Mouse (Mus musculus) heart, postnatal 10 days (tissue): Measurements from ENCODE around the gene Actn3. TPM values are rescaled to one million over a fixed set of nuclear protein-coding genes. Genes with fewer than 3 reads are reported as not detected.

ENCODE experiments used
- DNase-seq, 2 experiments: peaks; one replicate each; pipeline ENCODE4 v3.0.0; 2021
- intact Hi-C: fragments of 180-260 bp; cut with DNase I; formaldehyde crosslinking; loops from one replicate; pipeline ENCODE4 v1.15.1; 2025
- total RNA-seq, 2 experiments: library from RNA; stranded (reverse); gene quantifications; 2 replicates each; pipeline ENCODE4 v1.2.3; 2021

Gene Actn3
- total RNA-seq, 2 experiments from 2014 or later = 0.37 to 0.53 TPM

GRCm38 (mm10) chr19:4817182-4817835 lies 60.4 kb downstream of the Actn3 start:
- intact Hi-C loops = no loop called here
- no peak for DNase-seq

- DNase-seq = peak in 1 of 2 experiments; percentile 22
- intact Hi-C loops = loop anchor here (2.0 kb wide), 1 partner anchor 58 kb away; no protein-coding TSS in a partner anchor
These were observed 64.7 kb downstream of the Actn3 start for GRCm38 (mm10) chr19:4813015-4813414.

- peak in 1 of 2 experiments; percentile 19 for DNase-seq
- intact Hi-C loops = loop anchor here (2.0 kb wide), 1 partner anchor 58 kb away; no protein-coding TSS in a partner anchor
These were observed 65.3 kb downstream of the Actn3 start for GRCm38 (mm10) chr19:4812334-4812949.

GRCm38 (mm10) chr19:4811909-4812242 lies 65.8 kb downstream of the Actn3 start:
- no peak for DNase-seq
- intact Hi-C loops = loop anchor here (1.0 to 2.0 kb wide), 2 partner anchors 20 to 57 kb away; no protein-coding TSS in a partner anchor

Other genes starting within 250 kb of the Actn3 start
- gene Gm960, start 179.2 kb downstream of the Actn3 start, total RNA-seq = not detected
- gene Sptbn2, start 166.7 kb downstream of the Actn3 start, total RNA-seq = under 1 TPM; 0.35 to 0.65 TPM
- 1 to 10 TPM; 6.5 to 6.7 TPM for gene Rbm4b, start 121.4 kb downstream of the Actn3 start, total RNA-seq
- 10 to 100 TPM; 43.1 to 49.2 TPM for gene Rbm4, start 84.0 kb downstream of the Actn3 start, total RNA-seq
- 10 to 100 TPM; 16.8 to 17.8 TPM for gene Gm21992, start 66.3 kb downstream of the Actn3 start, total RNA-seq
- gene Rbm14, start 66.3 kb downstream of the Actn3 start, total RNA-seq = 10 to 100 TPM; 33.8 to 34.6 TPM
- 10 to 100 TPM; 36.0 to 36.9 TPM for gene Ccs, start 38.6 kb downstream of the Actn3 start, total RNA-seq
- not detected for gene Ccdc87, start 38.5 kb downstream of the Actn3 start, total RNA-seq
- gene Ctsf, start 22.8 kb downstream of the Actn3 start, total RNA-seq = 10 to 100 TPM; 54.7 to 56.0 TPM
- 1 to 10 TPM; 4.0 to 5.0 TPM for gene Zdhhc24, start 759 bp upstream of the Actn3 start, total RNA-seq
- gene Bbs1, start 28.7 kb upstream of the Actn3 start, total RNA-seq = 1 to 10 TPM; 5.1 to 5.3 TPM
- gene Dpp3, start 50.4 kb upstream of the Actn3 start, total RNA-seq = 10 to 100 TPM; 37.4 to 38.2 TPM
- gene Peli3, start 65.2 kb upstream of the Actn3 start, total RNA-seq = under 1 TPM; 0.53 to 0.94 TPM
- gene Mrpl11, start 84.2 kb upstream of the Actn3 start, total RNA-seq = 10 to 100 TPM; 62.0 to 67.0 TPM
- gene Npas4, start 112.4 kb upstream of the Actn3 start, total RNA-seq = under 1 TPM; 0.10 to 0.24 TPM
- 10 to 100 TPM; 21.2 to 23.9 TPM for gene Slc29a2, start 146.0 kb upstream of the Actn3 start, total RNA-seq
- 10 to 100 TPM; 38.3 to 45.5 TPM for gene B4gat1, start 160.9 kb upstream of the Actn3 start, total RNA-seq
- gene AC124502.3, start 161.0 kb upstream of the Actn3 start, total RNA-seq = 1 to 10 TPM; 1.6 to 2.3 TPM
- gene Brms1, start 163.4 kb upstream of the Actn3 start, total RNA-seq = 10 to 100 TPM; 13.5 to 15.6 TPM
- 1 to 10 TPM; 2.1 to 2.4 TPM for gene Rin1, start 172.6 kb upstream of the Actn3 start, total RNA-seq
- gene Cd248, start 190.2 kb upstream of the Actn3 start, total RNA-seq = 10 to 100 TPM; 33.8 to 39.7 TPM
- gene Tmem151a, start 207.6 kb upstream of the Actn3 start, total RNA-seq = 1 to 10 TPM; 3.3 to 3.5 TPM
- gene Yif1a, start 210.6 kb upstream of the Actn3 start, total RNA-seq = 10 to 100 TPM; 72.8 to 78.3 TPM
- under 1 TPM; 0.57 to 0.82 TPM for gene Cnih2, start 220.6 kb upstream of the Actn3 start, total RNA-seq
- 100 to 1,000 TPM; 193 to 204 TPM for gene Rab1b, start 229.2 kb upstream of the Actn3 start, total RNA-seq
- gene Klc2, start 240.7 kb upstream of the Actn3 start, total RNA-seq = 10 to 100 TPM; 38.8 to 42.8 TPM